Mouse (Mus musculus): Measurements from ENCODE around the gene Il31ra. TPM values are rescaled to one million over a fixed set of nuclear protein-coding genes. Genes with fewer than 3 reads are reported as not detected.

The Il31ra gene
- 1.2 TPM for polyA plus RNA-seq (2015; fragmentation: Illumina TruSeq; extraction: RNeasy Lipid Tissue Mini Kit (QIAGEN cat#74804); ENCODE audit: insufficient read depth, low replicate concordance)

GRCm38 (mm10) chr13:112594260-112594659 lies at the start of gene Il31ra:
Gene Il31ra (minus strand): TSS chr13:112594360.

Other genes starting within 250 kb of the Il31ra start
- 128 TPM for gene Il6st, start 130.3 kb downstream of the Il31ra start, polyA plus RNA-seq (2015; fragmentation: Illumina TruSeq; extraction: RNeasy Lipid Tissue Mini Kit (QIAGEN cat#74804); ENCODE audit: insufficient read depth, low replicate concordance)
- 0.77 TPM for gene Ddx4, start 58.1 kb upstream of the Il31ra start, polyA plus RNA-seq (2015; fragmentation: Illumina TruSeq; extraction: RNeasy Lipid Tissue Mini Kit (QIAGEN cat#74804); ENCODE audit: insufficient read depth, low replicate concordance)
- gene Slc38a9, start 66.4 kb upstream of the Il31ra start, polyA plus RNA-seq (2015; fragmentation: Illumina TruSeq; extraction: RNeasy Lipid Tissue Mini Kit (QIAGEN cat#74804); ENCODE audit: insufficient read depth, low replicate concordance): 51.5 TPM
- gene Plpp1, start 206.4 kb upstream of the Il31ra start, polyA plus RNA-seq (2015; fragmentation: Illumina TruSeq; extraction: RNeasy Lipid Tissue Mini Kit (QIAGEN cat#74804); ENCODE audit: insufficient read depth, low replicate concordance): 127 TPM